Mouse (Mus musculus): ENCODE measurements around the gene Gm10322. TPM values are rescaled to one million over a fixed set of nuclear protein-coding genes. Genes with fewer than 3 reads are reported as not detected.

Gene Gm10322
- polyA plus RNA-seq, 1 experiment, result not detected

- Histone ChIP-seq H3K27ac (ENCODE audit: insufficient read depth, low read length) (no peak overlapping the region), H3K9me3 (replicated peaks; ENCODE audit: control insufficient read depth, insufficient read depth, low read length, poor library complexity, severe bottlenecking) (0 out of 2 replicates have a peak, but pooled peaks cover 3% of the 10 kb centered on the region), H3K4me1 (ENCODE audit: control insufficient read depth, insufficient read depth, low read length) (peaks cover 4% of the 10 kb centered on the region), H3K36me3 (ENCODE audit: control insufficient read depth, insufficient read depth, low read length, poor library complexity, severe bottlenecking) (no peaks in the 10 kb centered on the region), H3K27me3 (ENCODE audit: control insufficient read depth, insufficient read depth, low read length, poor library complexity, severe bottlenecking) (no peaks in the 10 kb centered on the region), H3K4me3 (ENCODE audit: low read depth, low read length) (no peak overlapping the region), H3K9ac (ENCODE audit: low read depth, poor library complexity, severe bottlenecking) (no peak overlapping the region)
- TF ChIP-seq POLR2A (IDR thresholded peaks at IDR 0.05; ENCODE audit: insufficient read depth, low read length) (no peak), EP300 (IDR thresholded peaks at IDR 0.05; ENCODE audit: insufficient read depth, low read depth, low read length) (no peak), CTCF (IDR thresholded peaks at IDR 0.05; ENCODE audit: low read depth, low read length) (no peak)
These were observed 44.6 kb upstream of the Gm10322 start for GRCm38 (mm10) chr10:59571273-59571672.

GRCm38 (mm10) chr10:59571964-59572363, 43.9 kb upstream of the Gm10322 start:
- H3K36me3 ChIP-seq (ENCODE audit: control insufficient read depth, insufficient read depth, low read length, poor library complexity, severe bottlenecking), result no peaks in the 10 kb centered on the region
- H3K4me3 ChIP-seq (ENCODE audit: low read depth, low read length), result no peak overlapping the region
- H3K27me3 ChIP-seq (ENCODE audit: control insufficient read depth, insufficient read depth, low read length, poor library complexity, severe bottlenecking), result no peaks in the 10 kb centered on the region
- H3K4me1 ChIP-seq (ENCODE audit: control insufficient read depth, insufficient read depth, low read length), result peaks cover 4% of the 10 kb centered on the region
- 0 out of 2 replicates have a peak, but pooled peaks cover 3% of the 10 kb centered on the region for H3K9me3 ChIP-seq (replicated peaks; ENCODE audit: control insufficient read depth, insufficient read depth, low read length, poor library complexity, severe bottlenecking)
- H3K9ac ChIP-seq (ENCODE audit: low read depth, poor library complexity, severe bottlenecking), result no peak overlapping the region
- H3K27ac ChIP-seq (ENCODE audit: insufficient read depth, low read length), result no peak overlapping the region
- TF ChIP-seq EP300 (IDR thresholded peaks at IDR 0.05; ENCODE audit: insufficient read depth, low read depth, low read length) (no peak), POLR2A (IDR thresholded peaks at IDR 0.05; ENCODE audit: insufficient read depth, low read length) (no peak), CTCF (IDR thresholded peaks at IDR 0.05; ENCODE audit: low read depth, low read length) (no peak)

GRCm38 (mm10) chr10:59576305-59576704, 39.6 kb upstream of the Gm10322 start:
- 0 out of 2 replicates have a peak, but pooled peaks cover 3% of the 10 kb centered on the region for H3K9me3 ChIP-seq (replicated peaks; ENCODE audit: control insufficient read depth, insufficient read depth, low read length, poor library complexity, severe bottlenecking)
- no peaks in the 10 kb centered on the region for H3K4me1 ChIP-seq (ENCODE audit: control insufficient read depth, insufficient read depth, low read length)
- no peak overlapping the region for H3K27ac ChIP-seq (ENCODE audit: insufficient read depth, low read length)
- no peak for TF ChIP-seq CTCF (IDR thresholded peaks at IDR 0.05; ENCODE audit: low read depth, low read length)
- no peak for TF ChIP-seq POLR2A (IDR thresholded peaks at IDR 0.05; ENCODE audit: insufficient read depth, low read length)
- TF ChIP-seq EP300 (IDR thresholded peaks at IDR 0.05; ENCODE audit: insufficient read depth, low read depth, low read length), result no peak
- H3K27me3 ChIP-seq (ENCODE audit: control insufficient read depth, insufficient read depth, low read length, poor library complexity, severe bottlenecking), result no peaks in the 10 kb centered on the region
- H3K4me3 ChIP-seq (ENCODE audit: low read depth, low read length), result no peak overlapping the region
- no peak overlapping the region for H3K9ac ChIP-seq (ENCODE audit: low read depth, poor library complexity, severe bottlenecking)
- H3K36me3 ChIP-seq (ENCODE audit: control insufficient read depth, insufficient read depth, low read length, poor library complexity, severe bottlenecking), result no peaks in the 10 kb centered on the region

- H3K27ac ChIP-seq (ENCODE audit: insufficient read depth, low read length), result peak overlapping the region; percentile 62; the same call in 1 of the 2 replicates
- H3K9ac ChIP-seq (ENCODE audit: low read depth, poor library complexity, severe bottlenecking), result no peak overlapping the region
- no peaks in the 10 kb centered on the region for H3K36me3 ChIP-seq (ENCODE audit: control insufficient read depth, insufficient read depth, low read length, poor library complexity, severe bottlenecking)
- no peaks in the 10 kb centered on the region for H3K4me1 ChIP-seq (ENCODE audit: control insufficient read depth, insufficient read depth, low read length)
- TF ChIP-seq POLR2A (IDR thresholded peaks at IDR 0.05; ENCODE audit: insufficient read depth, low read length), result no peak
- TF ChIP-seq CTCF (IDR thresholded peaks at IDR 0.05; ENCODE audit: low read depth, low read length), result no peak
- TF ChIP-seq EP300 (IDR thresholded peaks at IDR 0.05; ENCODE audit: insufficient read depth, low read depth, low read length), result no peak
- H3K27me3 ChIP-seq (ENCODE audit: control insufficient read depth, insufficient read depth, low read length, poor library complexity, severe bottlenecking), result no peaks in the 10 kb centered on the region
- H3K4me3 ChIP-seq (ENCODE audit: low read depth, low read length), result no peak overlapping the region
- no peaks in the 10 kb centered on the region for H3K9me3 ChIP-seq (replicated peaks; ENCODE audit: control insufficient read depth, insufficient read depth, low read length, poor library complexity, severe bottlenecking)
These were observed 37.7 kb upstream of the Gm10322 start for GRCm38 (mm10) chr10:59577871-59578801.

GRCm38 (mm10) chr10:59579645-59580044, 36.2 kb upstream of the Gm10322 start:
- H3K27me3 ChIP-seq (ENCODE audit: control insufficient read depth, insufficient read depth, low read length, poor library complexity, severe bottlenecking), result no peaks in the 10 kb centered on the region
- no peak overlapping the region for H3K27ac ChIP-seq (ENCODE audit: insufficient read depth, low read length)
- TF ChIP-seq POLR2A (IDR thresholded peaks at IDR 0.05; ENCODE audit: insufficient read depth, low read length) (no peak), EP300 (IDR thresholded peaks at IDR 0.05; ENCODE audit: insufficient read depth, low read depth, low read length) (no peak), CTCF (IDR thresholded peaks at IDR 0.05; ENCODE audit: low read depth, low read length) (no peak)
- no peaks in the 10 kb centered on the region for H3K9me3 ChIP-seq (replicated peaks; ENCODE audit: control insufficient read depth, insufficient read depth, low read length, poor library complexity, severe bottlenecking)
- H3K4me3 ChIP-seq (ENCODE audit: low read depth, low read length), result no peak overlapping the region
- H3K4me1 ChIP-seq (ENCODE audit: control insufficient read depth, insufficient read depth, low read length), result no peaks in the 10 kb centered on the region
- H3K36me3 ChIP-seq (ENCODE audit: control insufficient read depth, insufficient read depth, low read length, poor library complexity, severe bottlenecking), result no peaks in the 10 kb centered on the region
- no peak overlapping the region for H3K9ac ChIP-seq (ENCODE audit: low read depth, poor library complexity, severe bottlenecking)
